Mouse (Mus musculus): Measurements from ENCODE around the gene Dnttip1.

Dnttip1 gene

DNA sequence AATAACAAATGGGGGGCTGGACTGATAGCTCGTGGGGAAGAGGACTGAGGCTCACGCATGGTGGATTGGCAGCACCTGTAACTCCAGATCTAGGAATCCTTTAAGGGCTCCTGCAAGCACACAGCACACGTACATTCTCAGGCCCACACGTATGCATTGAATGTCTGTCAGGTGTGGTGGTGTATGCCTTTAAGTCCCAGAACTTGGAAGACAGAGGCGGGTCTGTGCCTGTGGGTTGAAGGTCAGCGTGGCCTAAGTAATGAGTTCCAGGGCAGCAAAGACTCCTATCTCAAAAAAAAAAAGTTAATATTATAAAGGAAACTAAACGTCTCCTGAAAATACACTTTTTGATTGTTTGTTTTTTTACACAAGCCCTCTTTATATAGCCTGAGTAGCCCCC is 60.8 kb downstream of the Dnttip1 start:
- no peak for DNase-seq

DNA sequence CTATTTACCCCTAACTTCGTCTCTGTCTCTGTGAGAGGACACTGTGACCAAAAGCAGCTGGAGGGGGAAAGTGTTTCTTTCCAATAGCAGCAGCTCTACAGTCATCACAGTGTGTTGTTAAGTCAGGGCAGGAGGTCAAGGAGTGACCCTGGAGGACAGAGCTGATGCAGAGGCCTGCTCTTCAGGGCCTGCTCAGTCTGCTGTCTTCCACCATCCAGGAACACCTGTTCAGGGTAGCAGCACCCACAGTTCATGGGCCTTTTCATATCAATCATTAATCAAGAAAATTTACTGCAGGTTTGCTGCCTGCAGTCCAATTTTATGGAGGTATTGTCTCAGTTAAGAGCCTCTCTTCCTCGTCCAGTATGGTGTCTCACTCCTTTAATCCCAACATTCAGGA is 67.8 kb downstream of the Dnttip1 start:
- DNase-seq, result no peak

DNA sequence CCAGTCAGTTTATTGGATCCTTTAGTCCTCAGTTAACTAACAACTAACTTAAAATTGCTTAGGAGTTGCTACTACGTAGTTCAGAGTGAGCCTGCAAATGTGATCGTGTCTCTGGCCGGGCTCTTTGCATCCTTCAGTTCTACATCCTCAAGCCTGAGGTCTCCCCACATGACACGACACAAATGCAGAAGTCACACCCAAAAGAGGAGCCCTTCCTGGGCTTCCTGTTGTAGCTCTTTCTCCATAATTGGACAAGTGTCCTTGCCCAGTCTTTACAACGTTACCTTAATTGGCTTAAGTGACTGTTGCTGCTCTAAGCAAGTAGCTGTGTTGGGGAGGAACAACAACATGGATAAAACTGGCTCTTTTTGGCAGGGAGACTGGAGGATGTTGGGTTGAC is 69.6 kb downstream of the Dnttip1 start:
- DNase-seq, result no peak

DNA sequence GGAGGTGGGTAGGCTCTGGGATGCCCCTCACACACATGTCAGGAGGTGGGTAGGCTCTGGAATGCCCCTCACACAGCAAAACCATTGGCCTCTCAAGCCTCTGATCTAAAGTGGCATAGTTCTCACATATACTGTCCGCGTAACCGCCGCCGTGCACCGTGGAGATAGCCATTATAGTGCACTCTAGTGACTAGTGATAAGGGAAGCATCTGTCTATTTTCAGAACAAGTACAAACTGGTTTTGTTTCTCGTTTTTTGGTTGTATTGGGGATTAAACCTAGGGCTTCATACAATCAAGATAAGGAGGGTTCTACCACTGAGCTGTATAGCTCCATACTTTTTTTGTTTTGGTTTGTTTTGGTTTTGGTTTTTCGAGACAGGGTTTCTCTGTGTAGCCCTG is 70.0 kb downstream of the Dnttip1 start:
- no peak for DNase-seq

DNA sequence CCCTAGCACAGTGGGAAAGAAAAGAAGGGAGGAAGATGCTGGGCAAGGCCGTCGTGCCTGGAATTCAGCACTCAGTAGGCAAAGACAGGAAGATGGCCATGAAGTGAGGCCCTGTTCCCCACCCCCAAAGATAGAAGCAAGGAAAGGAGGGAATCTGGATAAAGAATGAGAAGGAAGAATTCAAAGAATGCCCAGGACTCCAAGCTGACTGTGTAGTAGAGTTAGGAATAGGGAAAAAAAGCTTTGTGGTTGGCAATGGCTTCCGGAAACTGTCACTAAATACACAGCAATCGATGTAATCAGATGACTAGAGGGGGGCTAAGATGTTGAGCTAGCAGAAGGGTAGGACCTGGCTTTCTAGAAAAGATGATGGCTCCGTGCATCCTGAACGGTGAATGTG is 71.4 kb downstream of the Dnttip1 start:
- no peak for DNase-seq

DNA sequence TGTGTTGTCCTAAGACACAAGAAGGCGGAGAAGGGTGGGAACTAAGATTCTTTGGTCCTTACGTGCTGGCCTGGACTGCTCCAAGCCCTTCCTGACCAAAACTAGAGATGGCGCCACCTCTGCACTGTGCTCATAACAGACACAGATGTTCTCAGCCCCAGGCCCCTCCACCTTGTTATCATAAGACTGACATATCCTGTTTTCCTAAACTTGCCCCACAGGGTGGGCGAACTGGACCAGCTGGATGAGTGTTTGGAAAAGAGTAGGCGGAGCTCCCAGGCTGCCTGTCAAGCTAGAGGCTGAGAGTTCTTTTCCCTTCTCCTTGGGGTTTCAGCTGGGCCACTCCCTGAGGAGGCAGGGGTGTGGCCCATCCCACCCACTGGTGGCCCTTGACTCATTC is 71.9 kb downstream of the Dnttip1 start:
- no peak for DNase-seq
